Mouse (Mus musculus): ENCODE data around the gene Tctn3.

GRCm38 (mm10) chr19:40640799-40641198, 28.8 kb upstream of the Tctn3 start:
- TF ChIP-seq CTCF (IDR thresholded peaks at IDR 0.05; ENCODE audit: low read depth) (no peak), EP300 (optimal IDR thresholded peaks at IDR 0.05) (no peak)

Data from stomach, postnatal 0 days (tissue).